Mouse (Mus musculus): ENCODE measurements around the gene Gm4787.
A peak's percentile ranks its signal among the peaks of the same experiment; 100 is the strongest.
"Not testable (repeated sequence)": the region's sequence is repeated elsewhere in the genome, so short reads cannot be mapped to it uniquely, and the experiment has no call there.

Gm4787 gene

DNA sequence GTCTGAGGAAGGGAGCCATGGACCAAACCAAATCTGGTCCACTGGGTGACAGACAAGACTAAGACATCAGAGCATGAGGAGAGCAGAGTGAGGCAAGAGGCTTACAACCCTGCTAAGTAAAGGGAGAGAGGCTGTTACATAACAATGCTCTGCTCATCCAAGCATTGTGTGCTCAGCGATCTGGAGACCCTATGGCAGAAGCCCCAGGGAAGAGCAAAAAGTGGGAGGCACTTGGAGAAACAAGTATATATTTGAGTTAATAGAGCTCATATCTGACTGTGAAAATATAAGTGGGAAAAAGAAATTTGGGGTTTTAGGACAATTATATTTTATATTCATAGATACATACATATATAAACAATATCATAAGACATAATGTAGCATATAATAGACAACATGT lies at the start of gene Gm4787:
Gm4787 (minus strand) TSS at position 101 of the 400 bp plus-strand sequence.
- not testable (repeated sequence) for DNase-seq (ENCODE audit: extremely low spot score)

DNA sequence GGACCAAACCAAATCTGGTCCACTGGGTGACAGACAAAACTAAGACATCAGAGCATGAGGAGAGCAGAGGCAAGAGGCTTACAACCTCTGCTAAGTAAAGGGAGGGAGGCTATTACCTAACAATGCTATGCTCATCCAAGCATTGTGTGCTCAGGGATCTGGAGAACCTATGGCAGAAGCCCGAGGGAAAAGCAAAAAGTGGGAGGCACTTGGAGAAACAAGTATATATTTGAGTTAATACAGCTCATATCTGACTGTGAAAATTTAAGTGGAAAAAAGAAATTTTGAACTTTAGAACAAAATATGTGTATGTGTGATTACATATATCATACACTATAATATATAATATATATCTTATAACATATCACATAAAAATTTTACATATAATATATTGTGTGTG lies 42.6 kb upstream of the Gm4787 start, which contains the start of gene Adam4:
Adam4 (minus strand) TSS at position 101 of the 400 bp plus-strand sequence.
- DNase-seq (ENCODE audit: extremely low spot score) = no peak

DNA sequence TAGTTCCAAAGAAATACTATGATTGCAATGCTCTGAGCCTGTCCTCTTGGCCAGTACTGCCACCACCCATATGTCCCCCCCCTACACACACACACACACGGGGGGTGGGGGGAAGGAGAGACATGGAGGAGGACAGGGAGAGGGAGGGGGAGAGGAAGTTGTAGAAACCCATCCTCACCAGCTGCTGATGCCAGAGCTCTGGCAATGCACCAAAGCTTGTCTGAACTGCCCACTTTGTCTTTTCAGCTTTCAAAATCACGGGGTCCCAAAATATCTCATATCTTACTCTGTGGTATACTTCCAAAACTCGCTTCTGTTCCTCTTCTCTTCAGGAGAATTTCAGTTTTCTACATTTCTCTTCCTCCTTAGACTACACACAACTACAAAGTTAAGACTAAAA lies 33.9 kb upstream of the Gm4787 start:
- no peak for DNase-seq (ENCODE audit: extremely low spot score)

DNA sequence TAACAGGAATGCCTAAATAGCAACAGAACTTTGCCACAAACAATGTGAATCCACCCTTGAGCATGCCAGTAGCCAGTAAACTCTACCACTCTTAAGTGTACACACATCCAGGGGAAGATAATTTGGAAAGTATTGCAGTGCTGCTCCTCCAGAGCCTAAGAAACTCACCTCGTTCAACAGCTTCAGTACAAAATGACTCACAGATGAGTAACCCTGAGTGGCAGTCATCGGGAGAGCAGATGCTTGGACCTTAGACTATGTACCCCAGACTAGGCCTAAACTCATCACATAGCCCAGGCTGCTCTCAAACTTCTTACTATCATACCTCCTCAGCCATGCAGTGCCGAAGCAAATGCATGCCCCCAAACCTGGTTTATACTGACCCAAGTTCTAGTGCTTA lies 29.7 kb upstream of the Gm4787 start:
- DNase-seq (ENCODE audit: extremely low spot score) = no peak

DNA sequence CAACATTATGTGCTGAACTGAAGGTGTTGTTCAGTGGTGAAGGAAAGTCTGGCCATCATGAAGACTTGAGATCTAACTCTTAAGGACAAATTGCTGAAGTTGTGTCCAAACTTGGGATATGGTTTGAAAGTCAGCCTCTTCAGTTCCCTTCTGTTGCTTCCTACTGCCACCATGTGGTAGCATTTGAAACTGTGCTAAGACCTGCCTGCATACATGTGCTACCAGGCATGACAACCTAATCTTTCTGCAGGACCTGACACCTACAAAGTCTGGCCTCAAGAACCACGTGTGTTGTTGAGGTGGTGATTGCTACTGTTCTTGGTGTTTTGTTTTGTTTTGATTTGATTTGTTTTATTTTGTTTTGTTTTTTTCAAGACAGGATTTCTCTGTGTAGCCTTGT lies 22.9 kb upstream of the Gm4787 start:
- peak; percentile 68 for DNase-seq (ENCODE audit: extremely low spot score)

DNA sequence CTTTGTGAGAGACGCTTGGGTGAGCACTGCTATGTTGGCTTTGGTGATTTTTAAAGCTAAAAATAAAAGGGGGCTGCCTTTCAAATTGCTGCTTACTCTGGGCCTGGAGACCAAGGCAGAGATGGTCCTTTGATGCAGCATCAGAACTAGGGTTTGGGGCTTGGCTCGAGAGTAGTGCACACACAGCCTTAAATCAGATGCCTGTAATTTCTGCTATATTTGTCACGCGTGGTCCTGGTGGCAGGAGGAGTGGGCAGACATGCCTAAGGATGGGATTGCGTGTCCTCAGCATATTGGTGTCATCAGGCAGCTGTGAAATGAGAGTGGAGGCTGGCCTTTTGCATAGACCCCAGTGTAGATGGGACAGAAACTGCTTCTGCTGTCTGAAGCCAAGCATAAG lies 45.4 kb downstream of the Gm4787 start:
- DNase-seq (ENCODE audit: extremely low spot score) = no peak

DNA sequence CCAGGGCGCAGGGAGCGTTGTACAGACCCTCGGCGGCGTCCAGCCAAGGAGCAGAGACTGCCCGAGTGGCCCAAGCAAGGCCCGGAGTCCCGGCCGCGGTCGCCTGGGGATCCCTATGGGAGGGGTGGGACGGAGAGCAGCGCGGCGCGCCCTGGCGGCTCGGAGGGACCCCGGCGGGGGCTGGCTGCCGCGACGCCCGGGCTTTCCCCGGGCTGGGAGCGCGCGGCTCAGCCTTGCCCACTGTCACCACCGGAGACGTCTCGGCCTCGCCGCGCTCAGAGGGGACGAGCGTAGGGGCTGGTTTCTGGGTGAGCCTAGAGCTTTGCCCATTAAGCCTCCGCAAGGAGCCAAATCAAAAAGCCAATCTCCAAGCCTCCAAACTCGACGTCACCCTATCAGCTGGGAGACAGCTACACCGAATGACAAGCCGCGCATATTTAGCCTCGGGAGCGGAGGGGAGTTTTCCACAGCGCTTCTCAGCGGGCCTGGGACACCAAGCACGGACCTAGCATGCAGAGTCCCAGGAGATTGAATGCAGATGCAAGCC lies 46.3 kb downstream of the Gm4787 start, which contains the start of gene Slc8a3:
Slc8a3 (minus strand) TSS at position 306 of the 547 bp plus-strand sequence.
- DNase-seq (ENCODE audit: extremely low spot score) = peak; percentile 70

DNA sequence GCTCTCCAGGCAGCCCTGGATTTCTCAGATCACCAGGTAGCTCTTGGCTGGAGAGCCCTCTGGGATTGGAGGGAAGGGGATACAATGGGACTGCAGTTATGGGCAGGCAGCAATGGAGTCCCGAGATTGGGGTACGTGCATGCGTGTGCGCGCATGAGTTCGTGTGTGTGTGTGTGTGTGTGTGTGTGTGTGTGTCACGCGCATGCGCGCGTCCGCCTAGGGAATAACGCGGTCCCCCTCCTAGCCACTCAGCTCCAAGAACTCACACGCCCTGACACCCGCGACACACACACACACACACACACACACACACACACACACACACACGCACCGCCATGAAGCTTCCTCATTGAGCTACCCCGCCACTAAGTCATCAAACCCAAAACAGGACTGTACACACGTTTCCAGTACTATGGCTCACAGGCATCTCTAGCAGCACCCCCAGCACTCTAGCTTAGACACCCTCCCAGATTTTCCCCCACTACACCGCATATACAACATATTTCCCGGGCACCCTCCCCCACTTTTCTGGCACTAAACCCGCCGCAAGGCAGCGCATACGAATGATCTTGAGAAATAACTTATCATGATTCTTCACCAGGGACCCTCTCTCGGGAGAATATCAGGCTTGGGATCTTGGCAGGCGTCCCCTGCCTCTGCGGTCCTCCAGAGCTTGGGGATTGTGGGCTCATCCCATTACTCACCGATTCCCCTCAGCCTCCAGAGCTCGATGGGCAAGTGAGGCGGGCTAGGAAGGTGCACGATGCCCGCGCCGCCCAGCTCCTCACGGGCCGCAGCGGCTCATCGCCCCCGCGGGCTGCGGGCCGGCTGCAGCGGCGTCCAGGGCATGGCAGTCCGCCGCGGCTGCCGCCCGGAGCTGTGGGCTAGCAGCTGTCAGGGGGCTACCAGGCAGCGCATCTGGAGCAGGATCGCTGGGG lies 47.1 kb downstream of the Gm4787 start:
- DNase-seq (ENCODE audit: extremely low spot score) = peak; percentile 67

DNA sequence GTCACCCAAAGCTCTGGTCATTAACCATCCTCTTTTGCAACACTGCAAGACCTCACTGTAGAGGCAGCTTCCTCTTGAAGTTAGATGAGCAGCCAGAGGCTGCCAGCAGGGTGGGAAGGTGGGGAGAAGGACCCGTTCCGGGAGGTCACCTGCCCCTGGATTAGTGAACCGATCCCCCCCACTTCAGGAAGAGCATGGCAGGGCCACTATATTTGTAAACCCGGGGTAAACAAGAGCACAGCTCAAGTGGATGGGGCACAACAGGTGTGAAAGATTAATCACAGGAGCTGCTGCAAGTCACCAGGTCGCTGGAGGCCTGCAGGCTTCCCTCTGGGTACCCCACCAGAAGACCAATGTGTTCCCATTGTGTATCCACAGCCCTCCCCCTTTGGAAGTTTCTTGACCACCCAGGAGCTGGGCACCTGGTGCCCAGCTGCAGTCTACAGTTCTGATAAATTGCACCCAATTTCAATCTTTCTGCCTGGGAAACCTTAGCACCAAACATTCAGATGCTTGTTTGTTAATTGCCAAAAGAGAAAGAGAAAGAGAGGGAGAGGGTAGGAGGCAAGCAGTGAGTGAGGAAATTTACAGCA lies 48.1 kb downstream of the Gm4787 start:
- DNase-seq (ENCODE audit: extremely low spot score) = peak; percentile 9
